Mouse (Mus musculus) right cerebral cortex, adult 2 months (tissue): ENCODE data around the gene Nexn.

Experiments used
- DNase-seq, 2 experiments: peaks; one replicate each; pipeline ENCODE4 v3.0.0; 2021 to 2022; ENCODE audit warnings: low spot score in 2 of 2

Nexn gene

GRCm38 (mm10) chr3:152278431-152278830 lies 12.3 kb upstream of the Nexn start:
- no peak for DNase-seq

GRCm38 (mm10) chr3:152277912-152278311 lies 11.8 kb upstream of the Nexn start:
- no peak for DNase-seq

GRCm38 (mm10) chr3:152276935-152277334 lies 10.8 kb upstream of the Nexn start:
- DNase-seq = no peak

- no peak for DNase-seq
Measured at GRCm38 (mm10) chr3:152275008-152275407, 8.9 kb upstream of the Nexn start.

GRCm38 (mm10) chr3:152272974-152273685 lies 7.0 kb upstream of the Nexn start:
- DNase-seq = no peak

- no peak for DNase-seq
Measured at GRCm38 (mm10) chr3:152271876-152272275, 5.7 kb upstream of the Nexn start.

- DNase-seq = no peak
Measured at GRCm38 (mm10) chr3:152271071-152271710, 5.0 kb upstream of the Nexn start.

- DNase-seq = no peak
Measured at GRCm38 (mm10) chr3:152268099-152268498, 1.9 kb upstream of the Nexn start.

GRCm38 (mm10) chr3:152265351-152266035 lies 657 bp downstream of the Nexn start:
- peak; percentile 23 to 38 for DNase-seq

GRCm38 (mm10) chr3:152264830-152265229 lies 1.3 kb downstream of the Nexn start:
- no peak for DNase-seq

- no peak for DNase-seq
Measured at GRCm38 (mm10) chr3:152264374-152264773, 1.8 kb downstream of the Nexn start.

GRCm38 (mm10) chr3:152261948-152262347 lies 4.2 kb downstream of the Nexn start:
- DNase-seq = no peak

- no peak for DNase-seq
Measured at GRCm38 (mm10) chr3:152261436-152261835, 4.7 kb downstream of the Nexn start.

GRCm38 (mm10) chr3:152260362-152260761 lies 5.8 kb downstream of the Nexn start:
- no peak for DNase-seq

- DNase-seq = peak; percentile 81 to 83
Measured at GRCm38 (mm10) chr3:152259409-152259808, 6.7 kb downstream of the Nexn start.

GRCm38 (mm10) chr3:152257528-152257927 lies 8.6 kb downstream of the Nexn start:
- no peak for DNase-seq

GRCm38 (mm10) chr3:152250487-152250886 lies 15.7 kb downstream of the Nexn start:
- no peak for DNase-seq

- DNase-seq = no peak
Measured at GRCm38 (mm10) chr3:152247708-152248107, 18.4 kb downstream of the Nexn start.

GRCm38 (mm10) chr3:152245273-152245910 lies 20.8 kb downstream of the Nexn start:
- DNase-seq = no peak

- no peak for DNase-seq
Measured at GRCm38 (mm10) chr3:152243304-152243703, 22.8 kb downstream of the Nexn start.

GRCm38 (mm10) chr3:152241098-152241497 lies 25.1 kb downstream of the Nexn start:
- DNase-seq = no peak

GRCm38 (mm10) chr3:152239592-152239991 lies 26.6 kb downstream of the Nexn start:
- DNase-seq = no peak
